Mouse (Mus musculus) thymus, adult 2 months (tissue): Measurements from ENCODE around the gene Accs.

ENCODE experiments used
- CTCF ChIP-seq: fragments of 200-500 bp; IDR thresholded peaks from 2 replicates; pipeline ENCODE4 v1.5.1; 2012; ENCODE audit warnings: mild to moderate bottlenecking, control low read depth, low read length, moderate library complexity, borderline replicate concordance; ENCODE audit not compliant: control insufficient read depth, poor library complexity, insufficient read depth; ENCODE audit errors: extremely low read depth
- POLR2A ChIP-seq: fragments of 200-500 bp; IDR thresholded peaks from 2 replicates; pipeline ENCODE4 v1.6.1; 2012; ENCODE audit warnings: mild to moderate bottlenecking, low read length, control low read depth, moderate library complexity; ENCODE audit not compliant: control insufficient read depth, poor library complexity, insufficient read depth; ENCODE audit errors: extremely low read depth

- no peak for TF ChIP-seq CTCF
- TF ChIP-seq POLR2A = no peak
Measured at GRCm38 (mm10) chr2:93868566-93868965, 18.8 kb upstream of the Accs start.
